Mouse (Mus musculus) gastrocnemius, postnatal 36 days (tissue): ENCODE results near the gene Ak2. TPM values are rescaled to one million over a fixed set of nuclear protein-coding genes. Genes with fewer than 3 reads are reported as not detected.

Source experiments
- DNase-seq, 2 experiments: peaks; one replicate each; pipeline ENCODE4 v3.0.0; 2022
- intact Hi-C: fragments of 180-260 bp; cut with DNase I; formaldehyde crosslinking; loops from one replicate; pipeline ENCODE4 v1.15.1; 2025
- total RNA-seq, 2 experiments: library from RNA; stranded (reverse); gene quantifications; 2 replicates each; pipeline ENCODE4 v1.2.3; 2021

Gene Ak2
- total RNA-seq, 2 experiments from 2014 or later = 28.1 to 34.1 TPM

- intact Hi-C loops = no loop called here
- peak; percentile 54 to 75 for DNase-seq
These were observed 43.2 kb downstream of the Ak2 start for GRCm38 (mm10) chr4:129034706-129035660.

- intact Hi-C loops = no loop called here
- DNase-seq = no peak
These were observed 44.2 kb downstream of the Ak2 start for GRCm38 (mm10) chr4:129035851-129036445.

- intact Hi-C loops = no loop called here
- no peak for DNase-seq
These were observed 56.1 kb downstream of the Ak2 start for GRCm38 (mm10) chr4:129047721-129048421.

GRCm38 (mm10) chr4:129048501-129049305, 56.9 kb downstream of the Ak2 start:
- DNase-seq = peak; percentile 35 to 51
- intact Hi-C loops = no loop called here

- intact Hi-C loops = no loop called here
- no peak for DNase-seq
These were observed 57.7 kb downstream of the Ak2 start for GRCm38 (mm10) chr4:129049306-129050011.

GRCm38 (mm10) chr4:129050365-129050764, 58.6 kb downstream of the Ak2 start:
- DNase-seq = no peak
- intact Hi-C loops = no loop called here

GRCm38 (mm10) chr4:129050901-129051417, 59.2 kb downstream of the Ak2 start:
- DNase-seq = no peak
- intact Hi-C loops = no loop called here

- intact Hi-C loops = no loop called here
- DNase-seq = no peak
These were observed 59.9 kb downstream of the Ak2 start for GRCm38 (mm10) chr4:129051461-129052183.

- intact Hi-C loops = no loop called here
These were observed 63.0 kb downstream of the Ak2 start for GRCm38 (mm10) chr4:129054757-129055156.

GRCm38 (mm10) chr4:129055562-129055961, 63.8 kb downstream of the Ak2 start:
- intact Hi-C loops = no loop called here
- DNase-seq = no peak

More at GRCm38 (mm10) chr4:129054757-129055156, 63.0 kb downstream of the Ak2 start:
- DNase-seq = no peak

- intact Hi-C loops = no loop called here
- peak; percentile 96 for DNase-seq
These were observed 65.9 kb downstream of the Ak2 start for GRCm38 (mm10) chr4:129057533-129058206.

GRCm38 (mm10) chr4:129058207-129059092, 66.7 kb downstream of the Ak2 start, which contains the start of gene Rnf19b:
Gene Rnf19b (plus strand): TSS chr4:129058271.
- intact Hi-C loops = no loop called here
- DNase-seq = peak; percentile 15 to 41

- DNase-seq = no peak
- intact Hi-C loops = no loop called here
These were observed 67.4 kb downstream of the Ak2 start for GRCm38 (mm10) chr4:129059125-129059551.

GRCm38 (mm10) chr4:129059922-129060321, 68.2 kb downstream of the Ak2 start:
- intact Hi-C loops = no loop called here
- no peak for DNase-seq
